Mouse (Mus musculus) testis, adult 2 months (tissue): ENCODE measurements around the gene Mafg.

Source experiments
- CTCF ChIP-seq: fragments of 200-500 bp; IDR thresholded peaks from 2 replicates; pipeline ENCODE4 v1.5.1; 2012; ENCODE audit warnings: low read depth, mild to moderate bottlenecking, inconsistent platforms, low read length, moderate library complexity; ENCODE audit not compliant: control insufficient read depth, insufficient read depth, insufficient replicate concordance
- POLR2A ChIP-seq: fragments of 200-500 bp; IDR thresholded peaks from 2 replicates; pipeline ENCODE4 v1.6.1; 2012; ENCODE audit warnings: low read depth, mild to moderate bottlenecking, inconsistent platforms, low read length, moderate library complexity; ENCODE audit not compliant: control insufficient read depth

DNA sequence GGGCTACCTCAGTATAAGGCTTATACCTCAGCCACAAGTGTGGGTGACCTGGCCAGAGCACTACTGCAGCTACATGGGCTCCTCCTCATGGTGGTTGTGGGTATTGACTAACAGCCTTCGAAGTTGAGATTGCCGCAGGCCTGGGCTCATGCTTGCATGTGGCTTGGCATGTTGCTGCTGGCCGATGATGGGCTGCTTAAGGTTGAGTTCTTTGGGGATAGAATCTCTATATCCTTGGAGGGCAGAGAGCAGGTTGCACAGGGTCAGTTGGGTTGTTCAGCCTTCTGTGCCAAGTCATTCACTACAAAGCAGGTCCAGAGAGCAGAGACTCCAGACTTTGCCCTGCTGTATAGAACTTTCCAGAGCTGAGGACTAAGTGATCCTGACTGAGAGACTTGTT, 46.5 kb upstream of the Mafg start:
- TF ChIP-seq CTCF, result peak; percentile 36; the same call in 1 of the 2 replicates
- no peak for TF ChIP-seq POLR2A
